Mouse (Mus musculus): ENCODE results near the gene Mecom. TPM values are rescaled to one million over a fixed set of nuclear protein-coding genes. Genes with fewer than 3 reads are reported as not detected.
A peak's percentile ranks its signal among the peaks of the same experiment; 100 is the strongest.
"Not testable (repeated sequence)": the region's sequence is repeated elsewhere in the genome, so short reads cannot be mapped to it uniquely, and the experiment has no call there.

Mecom gene
- polyA plus RNA-seq, 1 experiment from 2014 or later: 52.0 TPM

- Histone ChIP-seq H3K4me1 (peaks cover 43% of the 10 kb centered on the region), H3K36me3 (replicated peaks) (no peaks in the 10 kb centered on the region), H3K27ac (replicated peaks) (no peak overlapping the region; the same call in 1 of the 2 replicates), H3K27me3 (replicated peaks; ENCODE audit: low read depth, poor library complexity, severe bottlenecking) (no peaks in the 10 kb centered on the region), H3K9me3 (no peaks in the 10 kb centered on the region), H3K4me3 (no peak overlapping the region)
- DNase-seq (ENCODE audit: low spot score): no peak
- WGBS: 76% methylated on average over 5 of the region's 5 CpGs
Measured at GRCm38 (mm10) chr3:30247256-30247655, 300.6 kb downstream of the Mecom start.

DNA sequence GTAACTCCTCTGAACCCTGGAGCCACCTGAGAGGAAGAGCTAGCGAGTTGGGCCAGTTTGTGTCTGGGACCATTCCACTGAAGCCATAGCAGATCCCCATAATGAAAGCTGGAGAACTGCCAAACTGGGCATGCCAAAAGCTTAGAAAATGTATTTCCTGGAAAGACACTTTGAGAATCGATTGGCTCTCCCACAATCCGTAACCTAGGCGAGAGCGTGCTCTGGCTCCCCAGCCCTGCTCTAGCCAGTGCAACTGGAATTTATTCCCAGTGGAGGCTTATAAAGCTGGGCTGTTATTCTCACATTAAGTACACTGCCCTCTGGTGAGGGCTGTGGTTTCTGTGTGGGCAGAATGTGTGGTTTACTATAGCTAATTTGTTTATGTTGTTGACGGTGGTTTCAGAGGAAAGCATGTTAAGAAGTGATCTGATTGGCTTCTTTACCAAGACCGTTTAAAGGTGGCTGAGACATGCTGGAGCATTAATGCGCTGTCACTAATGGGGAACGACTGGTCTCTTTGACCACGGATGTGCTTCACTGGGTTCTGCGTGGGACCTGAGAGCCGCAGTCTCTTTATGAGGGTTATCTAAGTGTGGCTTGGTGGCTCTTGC lies 301.3 kb downstream of the Mecom start:
- WGBS: 86% methylated on average over 12 of the region's 12 CpGs
- Histone ChIP-seq H3K4me1 (peaks cover 43% of the 10 kb centered on the region), H3K36me3 (replicated peaks) (no peaks in the 10 kb centered on the region), H3K27ac (replicated peaks) (no peak overlapping the region; the same call in 1 of the 2 replicates), H3K27me3 (replicated peaks; ENCODE audit: low read depth, poor library complexity, severe bottlenecking) (no peaks in the 10 kb centered on the region), H3K9me3 (no peaks in the 10 kb centered on the region), H3K4me3 (no peak overlapping the region)
- DNase-seq (ENCODE audit: low spot score): no peak

DNA sequence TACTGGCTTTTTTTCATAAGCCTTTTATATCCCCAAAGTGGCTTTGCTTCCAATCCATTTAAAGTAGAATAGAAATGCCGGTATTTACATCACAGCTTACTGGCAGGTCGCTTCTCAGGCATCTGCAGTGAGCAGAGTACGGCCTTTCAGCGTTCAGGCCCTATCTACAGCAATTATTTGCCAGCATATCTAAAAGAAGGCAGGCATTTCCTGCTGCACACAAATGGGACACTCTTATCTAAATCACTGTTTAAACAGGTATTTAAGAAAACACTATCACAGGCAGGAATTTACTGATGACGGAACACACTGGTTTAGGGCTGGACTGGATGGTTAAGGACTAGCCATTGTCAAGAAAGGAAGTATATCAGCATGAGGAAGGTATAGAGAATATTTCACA lies 301.9 kb downstream of the Mecom start:
- Histone ChIP-seq H3K36me3 (replicated peaks) (no peaks in the 10 kb centered on the region), H3K9me3 (no peaks in the 10 kb centered on the region), H3K4me3 (no peak overlapping the region), H3K4me1 (peaks cover 43% of the 10 kb centered on the region), H3K27me3 (replicated peaks; ENCODE audit: low read depth, poor library complexity, severe bottlenecking) (no peaks in the 10 kb centered on the region), H3K27ac (replicated peaks) (no peak overlapping the region; the same call in 1 of the 2 replicates)
- no peak for DNase-seq (ENCODE audit: low spot score)
- WGBS: 78% methylated on average over 5 of the region's 5 CpGs

- no peaks in the 10 kb centered on the region for H3K27me3 ChIP-seq (replicated peaks; ENCODE audit: low read depth, poor library complexity, severe bottlenecking)
- no peak overlapping the region for H3K4me3 ChIP-seq
- WGBS: 26% methylated on average over 7 of the region's 7 CpGs
- H3K27ac ChIP-seq (replicated peaks): 0 out of 2 replicates have a peak overlapping the region, but pooled peaks have one; percentile 2
- H3K36me3 ChIP-seq (replicated peaks): no peaks in the 10 kb centered on the region
- H3K4me1 ChIP-seq: peaks cover 43% of the 10 kb centered on the region
- peak; percentile 45 for DNase-seq (ENCODE audit: low spot score)
- H3K9me3 ChIP-seq: no peaks in the 10 kb centered on the region
Measured at GRCm38 (mm10) chr3:30244401-30244871, 303.4 kb downstream of the Mecom start.

GRCm38 (mm10) chr3:30243776-30244275 lies 304.0 kb downstream of the Mecom start:
- 84% methylated on average over 8 of the region's 8 CpGs for WGBS
- Histone ChIP-seq H3K4me1 (peaks cover 39% of the 10 kb centered on the region), H3K4me3 (no peak overlapping the region), H3K27me3 (replicated peaks; ENCODE audit: low read depth, poor library complexity, severe bottlenecking) (no peaks in the 10 kb centered on the region), H3K36me3 (replicated peaks) (no peaks in the 10 kb centered on the region), H3K9me3 (no peaks in the 10 kb centered on the region), H3K27ac (replicated peaks) (no peak overlapping the region)
- no peak for DNase-seq (ENCODE audit: low spot score)

GRCm38 (mm10) chr3:30239416-30239815 lies 308.4 kb downstream of the Mecom start:
- 82% methylated on average over 1 of the region's 1 CpGs for WGBS
- DNase-seq (ENCODE audit: low spot score): no peak
- Histone ChIP-seq H3K27ac (replicated peaks) (no peak overlapping the region), H3K36me3 (replicated peaks) (no peaks in the 10 kb centered on the region), H3K9me3 (no peaks in the 10 kb centered on the region), H3K4me1 (peaks cover 6% of the 10 kb centered on the region), H3K4me3 (no peak overlapping the region), H3K27me3 (replicated peaks; ENCODE audit: low read depth, poor library complexity, severe bottlenecking) (no peaks in the 10 kb centered on the region)

GRCm38 (mm10) chr3:30237493-30237892 lies 310.3 kb downstream of the Mecom start:
- DNase-seq (ENCODE audit: low spot score): no peak
- no peak overlapping the region for H3K4me3 ChIP-seq
- H3K4me1 ChIP-seq: no peaks in the 10 kb centered on the region
- H3K27ac ChIP-seq (replicated peaks): no peak overlapping the region
- H3K27me3 ChIP-seq (replicated peaks; ENCODE audit: low read depth, poor library complexity, severe bottlenecking): no peaks in the 10 kb centered on the region
- H3K36me3 ChIP-seq (replicated peaks): no peaks in the 10 kb centered on the region
- H3K9me3 ChIP-seq: no peaks in the 10 kb centered on the region
- WGBS: 92% methylated on average over 5 of the region's 5 CpGs

DNA sequence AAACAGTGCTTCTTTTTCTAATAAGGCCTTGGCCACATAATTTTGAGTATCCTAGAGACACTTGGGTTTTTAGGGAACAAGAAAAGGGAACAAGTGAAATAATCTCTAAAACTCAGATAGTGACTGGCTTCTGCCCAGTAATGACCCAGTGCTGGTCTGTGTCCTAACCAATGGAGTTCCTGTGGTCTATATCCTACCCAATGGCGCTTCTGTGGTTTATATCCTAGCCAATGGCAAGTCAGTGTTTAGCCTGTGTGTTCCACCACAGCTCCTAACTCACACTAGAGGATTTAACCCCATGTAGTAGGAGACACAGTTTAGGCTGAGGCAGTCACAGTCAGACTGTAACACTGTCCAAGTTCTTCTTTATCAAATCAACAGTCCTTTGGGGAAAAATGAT lies 313.8 kb downstream of the Mecom start:
- WGBS: 91% methylated on average over 1 of the region's 1 CpGs
- H3K36me3 ChIP-seq (replicated peaks): no peaks in the 10 kb centered on the region
- H3K9me3 ChIP-seq: no peaks in the 10 kb centered on the region
- H3K4me1 ChIP-seq: no peaks in the 10 kb centered on the region
- DNase-seq (ENCODE audit: low spot score): no peak
- no peak overlapping the region for H3K4me3 ChIP-seq
- H3K27me3 ChIP-seq (replicated peaks; ENCODE audit: low read depth, poor library complexity, severe bottlenecking): no peaks in the 10 kb centered on the region
- H3K27ac ChIP-seq (replicated peaks): no peak overlapping the region

GRCm38 (mm10) chr3:30227964-30228670 lies 319.7 kb downstream of the Mecom start:
- DNase-seq (ENCODE audit: low spot score): peak; percentile 22
- Histone ChIP-seq H3K27me3 (replicated peaks; ENCODE audit: low read depth, poor library complexity, severe bottlenecking) (peaks cover 24% of the 10 kb centered on the region), H3K9me3 (no peaks in the 10 kb centered on the region), H3K36me3 (replicated peaks) (no peaks in the 10 kb centered on the region), H3K4me3 (no peak overlapping the region), H3K27ac (replicated peaks) (peak overlapping the region; percentile 63), H3K4me1 (peaks cover 35% of the 10 kb centered on the region)
- WGBS: 29% methylated on average over 12 of the region's 12 CpGs

GRCm38 (mm10) chr3:30226928-30227370 lies 320.9 kb downstream of the Mecom start:
- Histone ChIP-seq H3K4me1 (peaks cover 41% of the 10 kb centered on the region), H3K9me3 (no peaks in the 10 kb centered on the region), H3K4me3 (no peak overlapping the region), H3K27ac (replicated peaks) (peak overlapping the region; percentile 62), H3K27me3 (replicated peaks; ENCODE audit: low read depth, poor library complexity, severe bottlenecking) (peaks cover 30% of the 10 kb centered on the region), H3K36me3 (replicated peaks) (no peaks in the 10 kb centered on the region)
- 24% methylated on average over 13 of the region's 13 CpGs for WGBS
- peak; percentile 76 for DNase-seq (ENCODE audit: low spot score)

DNA sequence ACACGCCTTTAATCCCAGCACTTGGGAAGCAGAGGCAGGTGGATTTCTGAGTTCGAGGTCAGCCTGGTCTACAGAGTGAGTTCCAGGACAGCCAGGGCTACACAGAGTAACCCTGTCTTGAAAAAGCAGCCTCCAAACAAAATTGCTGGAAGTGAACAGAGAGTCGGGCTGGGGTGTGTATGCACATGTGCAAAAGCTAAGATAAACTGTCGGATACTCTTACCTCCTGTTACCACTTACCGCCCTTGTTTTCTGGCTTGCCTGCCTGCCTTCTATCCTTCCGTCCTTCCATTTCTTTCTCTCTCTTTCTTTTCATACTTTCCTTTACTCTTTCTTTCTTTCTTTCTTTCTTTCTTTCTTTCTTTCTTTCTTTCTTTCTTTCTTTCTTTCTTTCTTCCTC lies 322.6 kb downstream of the Mecom start:
- H3K27me3 ChIP-seq (replicated peaks; ENCODE audit: low read depth, poor library complexity, severe bottlenecking): peaks cover 35% of the 10 kb centered on the region
- WGBS: 76% methylated on average over 6 of the region's 6 CpGs
- H3K4me1 ChIP-seq: peaks cover 58% of the 10 kb centered on the region
- not testable (repeated sequence) for H3K4me3 ChIP-seq; H3K27ac ChIP-seq (replicated peaks); H3K36me3 ChIP-seq (replicated peaks); H3K9me3 ChIP-seq; DNase-seq (ENCODE audit: low spot score)

DNA sequence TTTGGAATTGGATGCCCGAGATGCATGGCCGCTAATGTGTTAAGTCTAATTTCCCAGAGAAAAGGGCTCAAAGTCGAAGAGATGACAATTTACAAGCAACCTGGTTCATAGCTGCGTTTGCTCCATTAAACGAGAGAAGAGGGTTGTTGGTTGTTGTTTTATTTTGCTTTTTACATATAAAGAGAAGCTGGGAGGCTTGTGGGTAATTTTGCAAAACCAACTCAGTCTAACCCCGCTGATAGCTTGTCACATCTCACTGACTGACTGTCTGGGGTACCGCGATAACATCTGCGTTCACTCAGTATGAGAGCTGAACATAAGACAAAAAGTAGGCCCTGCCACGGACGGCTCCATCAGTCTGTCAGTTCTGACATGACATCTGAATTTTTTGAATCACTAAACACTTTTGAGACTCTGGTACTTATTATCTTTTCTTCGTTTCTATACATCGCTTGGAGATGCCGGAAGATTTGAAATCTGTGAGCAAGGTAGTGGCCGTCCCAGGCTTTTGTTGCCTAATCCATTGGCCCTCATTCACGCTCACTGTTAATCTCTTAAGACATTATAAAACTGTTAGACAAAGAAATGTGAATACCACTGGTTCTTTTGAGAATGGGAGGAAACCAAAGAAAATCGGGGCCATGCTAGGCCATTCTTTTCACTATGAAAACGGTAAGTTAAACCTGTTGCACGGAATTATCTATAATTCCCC lies 327.0 kb downstream of the Mecom start:
- H3K27ac ChIP-seq (replicated peaks): peak overlapping the region; percentile 40
- DNase-seq (ENCODE audit: low spot score): peak; percentile 50
- H3K4me3 ChIP-seq: no peak overlapping the region

More for the DNA sequence above, 327.0 kb downstream of the Mecom start:
- peaks cover 44% of the 10 kb centered on the region for H3K27me3 ChIP-seq (replicated peaks; ENCODE audit: low read depth, poor library complexity, severe bottlenecking)
- 35% methylated on average over 19 of the region's 19 CpGs for whole genome bisulfite sequencing
- no peaks in the 10 kb centered on the region for H3K9me3 ChIP-seq
- no peaks in the 10 kb centered on the region for H3K36me3 ChIP-seq (replicated peaks)
- H3K4me1 ChIP-seq: peaks cover 70% of the 10 kb centered on the region

Data from embryonic facial prominence, embryonic 10.5 days (tissue).